Mouse (Mus musculus) forebrain, embryonic 11.5 days (tissue): ENCODE data around the gene Klhl35. TPM values are rescaled to one million over a fixed set of nuclear protein-coding genes. Genes with fewer than 3 reads are reported as not detected.
A peak's percentile ranks its signal among the peaks of the same experiment; 100 is the strongest.

Source experiments
- ATAC-seq: fragments of 200-750 bp; cut with Nextera tagmentation; replicated peaks from 2 replicates; pipeline ENCODE4 v1.8.0; 2017; ENCODE audit warnings: moderate TSS enrichment; ENCODE audit not compliant: low FRiP score
- DNase-seq: peaks from one replicate; pipeline ENCODE4 v3.0.0-alpha.2; 2017; ENCODE audit warnings: low spot score
- H3K27ac ChIP-seq: fragments of 300-500 bp; sonication (generic); 2 replicates; pipeline ENCODE4 v1.5.1; 2014; ENCODE audit warnings: low read depth, low read length
- H3K27me3 ChIP-seq: fragments of 300-500 bp; sonication (generic); 2 replicates; pipeline ENCODE4 v1.6.1; 2014; ENCODE audit warnings: mild to moderate bottlenecking, low read length, mixed read lengths; ENCODE audit not compliant: control insufficient read depth, insufficient read depth
- H3K36me3 ChIP-seq: fragments of 300-500 bp; sonication (generic); 2 replicates; pipeline ENCODE4 v1.6.1; 2014; ENCODE audit warnings: mild to moderate bottlenecking, low read length, moderate library complexity, mixed read lengths; ENCODE audit not compliant: control insufficient read depth, insufficient read depth
- H3K4me1 ChIP-seq: fragments of 300-500 bp; sonication (generic); replicated peaks from 2 replicates; pipeline ENCODE4 v1.6.1; 2014; ENCODE audit warnings: low read length, mixed read lengths; ENCODE audit not compliant: control insufficient read depth, insufficient read depth
- H3K4me2 ChIP-seq: fragments of 300-500 bp; sonication (generic); 2 replicates; pipeline ENCODE4 v1.6.1; 2014; ENCODE audit warnings: low read depth, mild to moderate bottlenecking, low read length, moderate library complexity, mixed read lengths; ENCODE audit not compliant: severe bottlenecking
- H3K4me3 ChIP-seq: fragments of 300-500 bp; sonication (generic); 2 replicates; pipeline ENCODE4 v1.5.1; 2014; ENCODE audit warnings: low read depth, low read length
- H3K9ac ChIP-seq: fragments of 300-500 bp; sonication (generic); 2 replicates; pipeline ENCODE4 v1.6.1; 2014; ENCODE audit warnings: low read length
- H3K9me3 ChIP-seq: fragments of 300-500 bp; sonication (generic); 2 replicates; pipeline ENCODE4 v1.6.1; 2016; ENCODE audit warnings: low read length, mixed read lengths; ENCODE audit not compliant: control insufficient read depth
- WGBS: fragments of 180-500 bp; shearing (Covaris S2); extraction: QIAGEN DNeasy Blood & Tissue Kit; methylation state at CpG from one replicate; pipeline ENCODE4 v1.1.7; 2014; 5-methylcytosine and 5-hydroxymethylcytosine counted together
- polyA plus RNA-seq: library from polyadenylated mRNA; unstranded; fragments of >200 nt; fragmentation: Nextera tagmentation; extraction: Ambion mirVana; gene quantifications from 2 replicates; pipeline ENCODE4 v1.2.1, GENCODE M21; 2014

The Klhl35 gene
- polyA plus RNA-seq, 1 experiment from 2014 or later: 5.5 TPM

DNA sequence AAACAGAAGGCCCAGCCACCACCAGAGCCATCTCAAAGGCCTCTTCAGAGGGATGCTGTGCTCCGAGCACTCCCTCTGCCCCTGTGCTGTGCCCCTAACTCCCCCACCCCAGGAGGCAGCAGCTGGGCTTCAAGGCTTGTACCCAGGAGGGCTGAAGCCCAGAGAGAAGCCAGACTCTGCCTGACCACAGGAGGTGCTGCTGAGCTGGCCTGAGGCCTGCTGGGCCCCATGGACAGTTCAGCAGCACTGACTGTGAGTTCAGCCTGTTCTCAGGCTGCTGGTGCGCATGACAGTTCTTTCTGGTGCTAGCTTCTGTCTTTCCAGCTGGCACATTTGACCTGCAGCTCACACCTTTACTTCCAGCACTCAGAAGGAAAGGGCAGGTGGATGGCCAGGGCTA, 20.0 kb upstream of the Klhl35 start:
- H3K27ac ChIP-seq: no peak overlapping the region
- DNase-seq (no peak), ATAC-seq (no peak)
- H3K36me3 ChIP-seq: no peaks in the 10 kb centered on the region
- no peak overlapping the region for H3K4me3 ChIP-seq
- 72% methylated on average over 2 of the region's 2 CpGs for WGBS
- H3K9me3 ChIP-seq: no peaks in the 10 kb centered on the region
- H3K9ac ChIP-seq: no peak overlapping the region
- H3K4me2 ChIP-seq: no peak overlapping the region
- H3K4me1 ChIP-seq: peaks cover 2% of the 10 kb centered on the region; the same call in 1 of the 2 replicates
- no peaks in the 10 kb centered on the region for H3K27me3 ChIP-seq

DNA sequence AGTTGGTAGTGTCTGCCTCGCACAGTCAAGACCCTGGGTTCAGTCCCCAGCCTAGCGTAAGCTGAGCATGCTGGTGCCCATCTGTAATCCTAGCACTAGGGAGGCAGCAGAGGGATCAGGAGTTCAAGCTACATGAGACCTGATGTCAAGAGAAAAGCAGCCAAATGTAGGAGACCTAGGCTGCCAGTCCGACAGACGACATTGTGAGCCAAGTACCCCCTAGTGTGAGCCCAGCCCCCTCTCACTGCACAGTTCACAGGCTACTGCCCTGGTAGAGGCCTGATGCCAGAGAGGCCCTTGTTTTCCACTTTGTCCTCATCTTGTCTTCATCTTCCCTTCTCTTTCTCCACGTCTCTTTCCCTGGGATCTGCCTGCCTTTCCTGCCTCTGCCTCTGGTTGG, 18.5 kb upstream of the Klhl35 start:
- Histone ChIP-seq H3K27me3 (no peaks in the 10 kb centered on the region), H3K4me3 (no peak overlapping the region), H3K4me1 (peaks cover 2% of the 10 kb centered on the region; the same call in 1 of the 2 replicates), H3K36me3 (no peaks in the 10 kb centered on the region), H3K9me3 (no peaks in the 10 kb centered on the region), H3K4me2 (no peak overlapping the region), H3K27ac (no peak overlapping the region), H3K9ac (no peak overlapping the region)
- no peak for DNase-seq
- ATAC-seq: no peak
- WGBS: 50% methylated on average over 5 of the region's 5 CpGs

DNA sequence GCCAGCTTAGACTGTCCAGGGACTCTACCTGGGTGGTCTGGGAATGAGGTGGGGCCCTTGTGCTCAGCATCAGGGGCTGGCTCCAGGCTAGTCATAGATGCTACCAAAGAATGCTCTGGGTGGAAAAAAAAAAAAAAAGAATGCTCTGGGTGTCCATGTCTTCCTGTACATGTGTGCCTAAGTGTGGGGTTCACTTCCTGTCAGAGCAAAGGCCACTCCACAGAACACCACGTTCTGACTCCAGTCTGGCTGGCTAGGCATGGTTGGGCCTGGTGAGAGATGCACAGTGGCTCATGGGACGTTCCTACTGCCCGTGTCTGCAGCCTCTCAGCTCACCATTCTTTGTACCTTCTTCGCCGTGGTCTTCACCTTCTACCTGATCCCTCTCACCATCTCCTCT, 17.2 kb upstream of the Klhl35 start:
- Histone ChIP-seq H3K9ac (no peak overlapping the region), H3K9me3 (no peaks in the 10 kb centered on the region), H3K4me2 (no peak overlapping the region), H3K4me1 (peaks cover 2% of the 10 kb centered on the region; the same call in 1 of the 2 replicates), H3K36me3 (no peaks in the 10 kb centered on the region), H3K27me3 (no peaks in the 10 kb centered on the region), H3K27ac (0 out of 2 replicates have a peak overlapping the region, but pooled peaks have one; percentile 41), H3K4me3 (no peak overlapping the region)
- no peak for ATAC-seq
- 78% methylated on average over 5 of the region's 5 CpGs for WGBS
- no peak for DNase-seq

DNA sequence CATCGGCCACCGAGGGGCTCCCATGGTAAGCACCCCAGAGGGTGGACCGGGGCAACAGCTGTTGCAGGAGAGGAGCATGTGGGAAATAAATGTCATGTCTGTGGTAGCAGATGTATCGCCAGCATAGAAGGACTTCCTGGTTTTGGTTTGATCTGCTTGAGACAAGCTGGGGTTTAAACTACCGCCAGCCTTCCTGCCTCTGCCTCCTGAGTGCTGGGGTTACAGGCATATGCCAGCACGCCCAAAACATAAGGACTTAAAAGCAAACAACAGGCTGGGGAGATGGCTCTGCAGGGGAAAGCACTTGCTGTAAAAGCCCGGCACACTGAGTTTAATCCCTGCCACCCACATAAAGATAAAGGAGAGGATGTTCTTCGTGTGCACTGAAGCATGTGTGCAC, 16.7 kb upstream of the Klhl35 start:
- H3K9ac ChIP-seq: no peak overlapping the region
- DNase-seq (no peak), ATAC-seq (no peak)

DNA sequence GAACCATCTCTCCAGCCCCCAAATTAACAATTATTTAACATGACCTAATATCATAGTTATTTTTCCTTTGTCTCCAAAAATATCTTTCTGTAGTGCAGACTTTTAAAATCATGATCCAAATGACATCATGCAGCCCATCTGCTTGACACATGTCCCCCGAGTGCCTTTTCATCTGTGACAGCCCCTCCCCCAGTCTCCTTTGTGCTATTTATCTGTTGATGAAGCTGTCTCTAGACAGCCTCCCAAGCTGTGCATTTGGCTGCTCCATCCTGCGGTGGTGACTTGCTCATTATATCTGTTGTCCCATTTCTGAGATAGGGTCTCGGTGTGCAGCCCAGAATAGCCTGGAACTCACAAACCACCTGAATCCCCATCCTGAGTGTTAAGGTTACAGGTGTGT, 16.1 kb upstream of the Klhl35 start:
- WGBS: 47% methylated on average over 3 of the region's 3 CpGs
- no peak for ATAC-seq

More for the DNA sequence above, 16.7 kb upstream of the Klhl35 start:
- Histone ChIP-seq H3K36me3 (no peaks in the 10 kb centered on the region), H3K9me3 (no peaks in the 10 kb centered on the region), H3K4me1 (peaks cover 2% of the 10 kb centered on the region; the same call in 1 of the 2 replicates), H3K27ac (no peak overlapping the region), H3K4me3 (no peak overlapping the region), H3K27me3 (no peaks in the 10 kb centered on the region), H3K4me2 (no peak overlapping the region)
- WGBS: 62% methylated on average over 8 of the region's 8 CpGs

DNA sequence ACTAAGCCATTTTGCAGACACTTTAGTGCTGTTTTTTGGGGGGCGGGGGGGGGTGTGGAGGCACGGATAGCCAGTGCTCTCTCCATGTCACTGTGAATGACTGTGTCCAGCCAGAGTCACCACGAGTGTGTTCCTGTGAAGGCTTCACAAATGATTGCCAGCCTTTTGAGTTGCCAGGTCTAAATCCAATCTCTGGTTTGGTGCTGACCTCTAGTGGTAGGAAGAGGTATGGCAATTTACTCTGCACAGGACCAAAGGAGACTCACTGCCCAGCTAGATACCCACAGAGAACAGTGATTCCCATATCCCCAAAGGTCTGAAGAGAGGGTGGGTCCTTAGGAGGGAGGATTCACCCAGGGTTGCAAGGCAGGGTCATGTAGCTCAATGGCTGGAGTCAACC, 15.1 kb upstream of the Klhl35 start:
- ATAC-seq (peak; percentile 51; the same call in 1 of the 2 replicates), DNase-seq (peak; percentile 79)
- H3K9ac ChIP-seq: no peak overlapping the region
- no peaks in the 10 kb centered on the region for H3K27me3 ChIP-seq
- H3K4me1 ChIP-seq: peaks cover 2% of the 10 kb centered on the region; the same call in 1 of the 2 replicates
- WGBS: 0% methylated on average over 3 of the region's 3 CpGs
- no peaks in the 10 kb centered on the region for H3K36me3 ChIP-seq
- H3K4me3 ChIP-seq: no peak overlapping the region
- H3K27ac ChIP-seq: no peak overlapping the region
- no peak overlapping the region for H3K4me2 ChIP-seq
- no peaks in the 10 kb centered on the region for H3K9me3 ChIP-seq

More for the DNA sequence above, 16.1 kb upstream of the Klhl35 start:
- no peak overlapping the region; the same call in 1 of the 2 replicates for H3K27ac ChIP-seq
- no peak overlapping the region for H3K4me3 ChIP-seq
- no peaks in the 10 kb centered on the region for H3K27me3 ChIP-seq
- no peak overlapping the region for H3K4me2 ChIP-seq
- no peaks in the 10 kb centered on the region for H3K36me3 ChIP-seq
- no peaks in the 10 kb centered on the region for H3K9me3 ChIP-seq
- H3K9ac ChIP-seq: no peak overlapping the region
- no peak for DNase-seq
- H3K4me1 ChIP-seq: peaks cover 2% of the 10 kb centered on the region; the same call in 1 of the 2 replicates

DNA sequence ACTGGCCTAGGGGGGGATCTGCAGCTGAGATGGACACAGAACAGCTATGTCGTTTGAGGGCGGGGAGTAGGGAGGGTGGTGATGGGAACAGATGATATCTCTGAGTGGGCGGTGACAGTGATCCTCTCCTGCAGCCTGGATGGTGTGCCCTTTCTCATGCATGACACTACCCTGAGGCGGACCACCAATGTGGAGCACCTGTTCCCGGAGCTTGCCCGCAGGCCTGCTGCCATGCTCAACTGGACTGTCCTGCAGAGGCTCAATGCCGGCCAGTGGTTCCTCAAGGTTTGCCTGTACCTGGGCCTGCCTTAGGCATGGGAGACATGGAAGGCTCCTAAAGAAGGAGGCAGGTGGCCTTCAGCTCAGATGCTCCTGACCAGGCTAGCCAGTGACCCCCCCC, 12.9 kb upstream of the Klhl35 start:
- no peak for ATAC-seq
- H3K27ac ChIP-seq: no peak overlapping the region
- WGBS: 94% methylated on average over 7 of the region's 7 CpGs
- H3K9me3 ChIP-seq: no peaks in the 10 kb centered on the region
- no peak overlapping the region for H3K4me3 ChIP-seq
- H3K27me3 ChIP-seq: no peaks in the 10 kb centered on the region
- H3K36me3 ChIP-seq: no peaks in the 10 kb centered on the region; the same call in 1 of the 2 replicates
- H3K4me1 ChIP-seq: peaks cover 2% of the 10 kb centered on the region; the same call in 1 of the 2 replicates
- H3K9ac ChIP-seq: no peak overlapping the region
- no peak overlapping the region for H3K4me2 ChIP-seq
- DNase-seq: no peak

DNA sequence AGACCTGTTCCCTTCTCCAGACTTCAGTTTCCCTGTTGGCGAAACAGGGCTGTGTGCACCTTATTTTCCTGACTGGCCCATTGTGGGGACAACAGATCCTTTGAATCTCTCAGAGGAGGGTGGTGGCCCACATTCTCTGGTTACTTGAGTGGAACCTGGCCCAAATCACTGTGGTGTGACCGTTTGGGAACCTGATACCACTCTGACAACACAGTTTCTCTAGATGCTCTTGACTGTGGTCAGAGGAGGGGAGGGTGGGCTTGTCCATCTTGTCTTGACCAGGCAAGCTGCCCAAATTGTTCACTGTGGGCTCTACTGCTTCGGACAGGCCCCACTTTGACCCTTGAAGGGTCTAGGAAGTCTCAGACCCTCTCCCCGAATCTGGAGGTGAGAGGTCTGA, 11.8 kb upstream of the Klhl35 start:
- H3K4me3 ChIP-seq: no peak overlapping the region
- no peaks in the 10 kb centered on the region; the same call in 1 of the 2 replicates for H3K36me3 ChIP-seq
- DNase-seq (no peak), ATAC-seq (no peak)
- no peak overlapping the region for H3K27ac ChIP-seq
- no peaks in the 10 kb centered on the region for H3K9me3 ChIP-seq
- H3K27me3 ChIP-seq: no peaks in the 10 kb centered on the region
- H3K4me2 ChIP-seq: no peak overlapping the region
- WGBS: 76% methylated on average over 4 of the region's 4 CpGs
- H3K9ac ChIP-seq: no peak overlapping the region
- no peaks in the 10 kb centered on the region for H3K4me1 ChIP-seq

DNA sequence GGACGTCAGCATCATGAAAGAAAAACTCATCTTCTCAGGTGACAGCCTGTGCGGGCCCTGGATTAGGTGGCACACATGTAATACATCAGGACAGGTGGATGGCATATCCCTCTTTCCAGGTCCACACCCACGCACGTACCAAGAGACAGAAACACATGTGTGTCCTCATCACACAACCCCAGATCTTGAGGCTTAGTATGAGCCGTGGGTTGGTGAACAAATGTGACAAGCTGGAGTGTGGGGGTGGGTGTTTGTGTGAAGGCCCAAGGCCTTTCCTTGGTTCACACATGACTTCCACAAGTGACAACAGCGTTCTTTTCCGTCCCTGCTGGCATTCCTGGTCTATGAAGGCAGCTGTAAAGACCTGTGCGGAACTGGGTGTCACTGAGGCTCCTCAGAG, 7.0 kb upstream of the Klhl35 start:
- ATAC-seq: no peak

More for the DNA sequence above, 7.0 kb upstream of the Klhl35 start:
- Histone ChIP-seq H3K27me3 (no peaks in the 10 kb centered on the region), H3K9me3 (no peaks in the 10 kb centered on the region), H3K9ac (no peak overlapping the region), H3K4me2 (no peak overlapping the region), H3K4me3 (no peak overlapping the region), H3K4me1 (no peaks in the 10 kb centered on the region), H3K36me3 (no peaks in the 10 kb centered on the region; the same call in 1 of the 2 replicates), H3K27ac (no peak overlapping the region)
- 91% methylated on average over 8 of the region's 8 CpGs for WGBS
- no peak for DNase-seq
